Mouse (Mus musculus) hindbrain, embryonic 13.5 days (tissue): ENCODE results near the gene Slc25a29. TPM values are rescaled to one million over a fixed set of nuclear protein-coding genes. Genes with fewer than 3 reads are reported as not detected.
A peak's percentile ranks its signal among the peaks of the same experiment; 100 is the strongest.

Source experiments
- ATAC-seq: fragments of 200-750 bp; cut with Nextera tagmentation; 2 replicates; pipeline ENCODE4 v1.8.0; 2017; ENCODE audit warnings: moderate TSS enrichment; ENCODE audit not compliant: low FRiP score
- H3K27ac ChIP-seq: fragments of 300-500 bp; sonication (generic); 2 replicates; pipeline ENCODE4 v1.5.1; 2015; ENCODE audit warnings: inconsistent platforms, mild to moderate bottlenecking, moderate library complexity
- H3K27me3 ChIP-seq: fragments of 300-500 bp; sonication (generic); 2 replicates; pipeline ENCODE4 v1.6.1; 2015; ENCODE audit warnings: mild to moderate bottlenecking, inconsistent platforms
- H3K36me3 ChIP-seq: fragments of 300-500 bp; sonication (generic); 2 replicates; pipeline ENCODE4 v1.6.1; 2015; ENCODE audit warnings: mild to moderate bottlenecking, inconsistent platforms
- H3K4me1 ChIP-seq: fragments of 300-500 bp; sonication (generic); replicated peaks from 2 replicates; pipeline ENCODE4 v1.6.1; 2015; ENCODE audit warnings: inconsistent platforms
- H3K4me2 ChIP-seq: fragments of 300-500 bp; sonication (generic); 2 replicates; pipeline ENCODE4 v1.6.1; 2015; ENCODE audit warnings: inconsistent platforms, mild to moderate bottlenecking, moderate library complexity
- H3K4me3 ChIP-seq: fragments of 300-500 bp; sonication (generic); 2 replicates; pipeline ENCODE4 v1.5.1; 2015; ENCODE audit warnings: mild to moderate bottlenecking, inconsistent platforms
- H3K9ac ChIP-seq: fragments of 300-500 bp; sonication (generic); 2 replicates; pipeline ENCODE4 v1.6.1; 2015; ENCODE audit warnings: mild to moderate bottlenecking, inconsistent platforms
- H3K9me3 ChIP-seq: fragments of 300-500 bp; sonication (generic); 2 replicates; pipeline ENCODE4 v1.6.1; 2016; ENCODE audit warnings: inconsistent platforms
- WGBS: fragments of 180-500 bp; shearing (Covaris S2); methylation state at CpG from one replicate; pipeline ENCODE4 v1.1.7; 2015; 5-methylcytosine and 5-hydroxymethylcytosine counted together
- polyA plus RNA-seq: library from polyadenylated mRNA; unstranded; fragments of >200 nt; fragmentation: Nextera tagmentation; extraction: Ambion mirVana; gene quantifications from 2 replicates; pipeline ENCODE4 v1.2.1, GENCODE M21; 2015

Gene Slc25a29
- polyA plus RNA-seq, 1 experiment from 2014 or later, result 19.2 TPM

DNA sequence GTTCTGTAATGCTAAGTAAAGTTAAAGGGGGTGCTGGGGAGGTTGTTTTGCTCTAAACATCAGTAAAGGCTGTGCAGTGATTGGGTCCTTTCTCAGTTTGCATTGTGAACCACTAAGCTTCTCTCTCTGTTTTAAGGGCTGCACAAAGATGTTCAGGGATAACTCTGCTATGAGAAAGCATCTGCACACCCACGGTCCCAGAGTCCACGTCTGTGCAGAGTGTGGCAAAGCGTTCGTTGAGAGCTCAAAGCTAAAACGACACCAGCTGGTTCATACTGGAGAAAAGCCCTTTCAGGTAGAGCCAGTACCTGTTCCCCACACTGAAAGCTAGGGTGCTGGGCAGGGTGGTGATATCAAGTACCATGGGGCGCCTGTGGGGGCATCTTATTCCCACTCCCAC is 21.2 kb downstream of the Slc25a29 start:
- Histone ChIP-seq H3K9me3 (no peaks in the 10 kb centered on the region), H3K4me1 (peaks cover 8% of the 10 kb centered on the region; the same call in 1 of the 2 replicates), H3K4me3 (no peak overlapping the region), H3K27ac (no peak overlapping the region), H3K27me3 (no peaks in the 10 kb centered on the region), H3K9ac (no peak overlapping the region), H3K4me2 (no peak overlapping the region), H3K36me3 (peaks cover 32% of the 10 kb centered on the region)
- ATAC-seq, result no peak
- WGBS, result 94% methylated on average over 6 of the region's 6 CpGs

- Histone ChIP-seq H3K27me3 (no peaks in the 10 kb centered on the region), H3K36me3 (peaks cover 32% of the 10 kb centered on the region), H3K9me3 (no peaks in the 10 kb centered on the region), H3K4me1 (peaks cover 13% of the 10 kb centered on the region; the same call in 1 of the 2 replicates), H3K27ac (no peak overlapping the region), H3K4me2 (no peak overlapping the region), H3K9ac (no peak overlapping the region), H3K4me3 (no peak overlapping the region)
- WGBS, result 88% methylated on average over 6 of the region's 6 CpGs
- ATAC-seq, result no peak
Measured at GRCm38 (mm10) chr12:108812463-108812862, 23.2 kb downstream of the Slc25a29 start.

DNA sequence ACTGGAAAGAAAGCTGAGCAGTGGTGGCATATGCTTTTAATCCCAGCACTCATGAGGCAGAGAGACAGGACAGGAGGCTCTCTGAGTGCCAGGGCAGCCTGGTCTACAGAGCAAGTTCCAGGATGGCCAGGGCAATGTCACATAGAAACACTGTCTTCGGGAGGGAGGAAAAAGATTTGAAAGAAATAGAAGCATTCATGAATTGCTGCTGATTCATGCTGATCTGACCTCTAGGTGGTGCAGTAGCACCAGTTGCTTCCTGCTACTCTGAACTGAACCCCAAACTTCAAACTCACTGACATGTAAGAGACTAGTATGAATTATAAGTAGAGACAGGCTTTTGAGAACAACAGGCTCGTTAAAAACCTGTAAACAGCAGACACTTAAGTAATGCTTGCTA is 24.6 kb downstream of the Slc25a29 start:
- H3K36me3 ChIP-seq, result peaks cover 32% of the 10 kb centered on the region
- H3K4me3 ChIP-seq, result no peak overlapping the region
- no peaks in the 10 kb centered on the region for H3K9me3 ChIP-seq
- ATAC-seq, result no peak
- H3K27me3 ChIP-seq, result no peaks in the 10 kb centered on the region
- H3K9ac ChIP-seq, result no peak overlapping the region
- H3K27ac ChIP-seq, result no peak overlapping the region
- no peak overlapping the region for H3K4me2 ChIP-seq
- H3K4me1 ChIP-seq, result peaks cover 13% of the 10 kb centered on the region
- 56% methylated on average over 2 of the region's 2 CpGs for WGBS

DNA sequence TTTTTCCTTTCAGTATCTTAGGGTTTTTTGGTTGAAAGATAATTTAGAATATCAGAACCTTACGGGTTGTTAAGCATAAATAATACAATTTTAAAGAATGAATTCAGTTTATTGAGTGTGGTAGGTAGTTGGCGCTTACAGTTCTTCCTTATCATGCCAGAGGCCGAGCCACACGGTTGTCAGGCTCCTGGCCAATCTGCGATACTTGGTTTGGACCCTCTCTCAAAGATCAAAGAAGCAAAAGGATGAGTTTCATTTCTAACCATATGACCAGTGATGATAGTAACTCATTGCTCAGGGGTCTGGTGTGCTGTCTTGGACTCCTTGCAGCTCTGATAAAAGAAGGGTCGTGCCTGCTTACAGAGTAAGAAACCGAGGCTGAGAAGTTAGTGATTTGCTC is 25.4 kb downstream of the Slc25a29 start:
- Histone ChIP-seq H3K4me1 (peaks cover 17% of the 10 kb centered on the region), H3K9me3 (no peaks in the 10 kb centered on the region), H3K27me3 (no peaks in the 10 kb centered on the region), H3K36me3 (peaks cover 29% of the 10 kb centered on the region), H3K27ac (no peak overlapping the region), H3K9ac (no peak overlapping the region), H3K4me2 (no peak overlapping the region), H3K4me3 (no peak overlapping the region)
- 91% methylated on average over 7 of the region's 7 CpGs for WGBS
- no peak for ATAC-seq

- ATAC-seq, result no peak
- Histone ChIP-seq H3K4me2 (no peak overlapping the region), H3K9me3 (no peaks in the 10 kb centered on the region), H3K36me3 (peaks cover 26% of the 10 kb centered on the region), H3K4me3 (no peak overlapping the region), H3K9ac (no peak overlapping the region), H3K27me3 (no peaks in the 10 kb centered on the region), H3K4me1 (peaks cover 17% of the 10 kb centered on the region), H3K27ac (no peak overlapping the region)
- 85% methylated on average over 1 of the region's 1 CpGs for WGBS
Measured at GRCm38 (mm10) chr12:108809771-108810170, 25.9 kb downstream of the Slc25a29 start.

GRCm38 (mm10) chr12:108808465-108808864 is 27.2 kb downstream of the Slc25a29 start:
- H3K27me3 ChIP-seq, result no peaks in the 10 kb centered on the region
- H3K27ac ChIP-seq, result no peak overlapping the region
- H3K4me2 ChIP-seq, result no peak overlapping the region
- 86% methylated on average over 2 of the region's 2 CpGs for WGBS
- no peak overlapping the region for H3K4me3 ChIP-seq
- no peak overlapping the region for H3K9ac ChIP-seq
- H3K36me3 ChIP-seq, result peaks cover 21% of the 10 kb centered on the region
- H3K9me3 ChIP-seq, result no peaks in the 10 kb centered on the region
- peaks cover 25% of the 10 kb centered on the region for H3K4me1 ChIP-seq
- no peak for ATAC-seq

DNA sequence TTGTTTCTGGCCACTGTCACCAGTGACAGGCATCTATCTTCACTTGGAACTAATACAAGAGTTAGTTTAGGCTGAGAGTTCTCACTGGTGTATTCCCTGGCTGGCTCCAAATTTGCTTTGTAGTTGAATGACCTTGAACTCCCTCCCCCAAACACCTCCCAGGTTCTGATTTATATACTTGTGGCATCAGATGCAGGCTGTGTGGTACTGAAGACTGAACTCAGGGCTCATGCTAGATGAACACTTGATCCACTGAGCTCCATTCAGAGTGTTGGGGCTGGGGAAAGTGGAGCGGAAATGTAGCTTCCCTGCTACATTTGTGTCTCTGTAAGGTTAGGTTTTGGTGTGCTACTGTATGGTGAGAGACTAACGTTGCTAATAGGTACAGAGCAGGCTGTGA is 31.3 kb downstream of the Slc25a29 start:
- H3K4me2 ChIP-seq, result no peak overlapping the region
- H3K27me3 ChIP-seq, result no peaks in the 10 kb centered on the region
- peaks cover 47% of the 10 kb centered on the region for H3K4me1 ChIP-seq
- peaks cover 19% of the 10 kb centered on the region for H3K36me3 ChIP-seq
- ATAC-seq, result no peak
- no peak overlapping the region for H3K4me3 ChIP-seq
- H3K9me3 ChIP-seq, result no peaks in the 10 kb centered on the region
- 88% methylated on average over 2 of the region's 2 CpGs for WGBS
- H3K9ac ChIP-seq, result no peak overlapping the region
- no peak overlapping the region for H3K27ac ChIP-seq

DNA sequence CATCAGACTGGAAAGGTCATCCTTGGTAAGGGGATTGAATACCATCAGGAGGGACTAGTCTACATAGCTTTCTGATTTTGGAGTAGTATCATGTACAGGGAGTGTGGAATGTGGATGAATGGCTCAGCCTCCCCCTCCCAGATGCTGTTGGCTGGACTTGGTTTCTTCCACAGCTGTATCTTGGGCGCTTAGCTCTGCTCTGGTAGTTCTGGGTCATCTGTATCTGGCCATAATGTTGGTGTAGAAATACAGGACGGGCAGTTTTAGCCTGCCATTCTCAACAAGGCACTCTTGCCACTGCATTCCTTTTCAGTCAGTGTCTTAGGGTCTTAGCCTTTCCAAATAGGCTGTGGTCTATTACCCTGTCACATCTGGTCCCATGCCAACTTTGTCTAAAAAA is 34.1 kb downstream of the Slc25a29 start:
- Histone ChIP-seq H3K4me1 (peaks cover 61% of the 10 kb centered on the region), H3K4me2 (no peak overlapping the region), H3K9ac (no peak overlapping the region), H3K27ac (no peak overlapping the region), H3K9me3 (no peaks in the 10 kb centered on the region), H3K36me3 (peaks cover 3% of the 10 kb centered on the region), H3K4me3 (no peak overlapping the region), H3K27me3 (no peaks in the 10 kb centered on the region)
- ATAC-seq, result no peak
- 78% methylated on average over 2 of the region's 2 CpGs for WGBS

DNA sequence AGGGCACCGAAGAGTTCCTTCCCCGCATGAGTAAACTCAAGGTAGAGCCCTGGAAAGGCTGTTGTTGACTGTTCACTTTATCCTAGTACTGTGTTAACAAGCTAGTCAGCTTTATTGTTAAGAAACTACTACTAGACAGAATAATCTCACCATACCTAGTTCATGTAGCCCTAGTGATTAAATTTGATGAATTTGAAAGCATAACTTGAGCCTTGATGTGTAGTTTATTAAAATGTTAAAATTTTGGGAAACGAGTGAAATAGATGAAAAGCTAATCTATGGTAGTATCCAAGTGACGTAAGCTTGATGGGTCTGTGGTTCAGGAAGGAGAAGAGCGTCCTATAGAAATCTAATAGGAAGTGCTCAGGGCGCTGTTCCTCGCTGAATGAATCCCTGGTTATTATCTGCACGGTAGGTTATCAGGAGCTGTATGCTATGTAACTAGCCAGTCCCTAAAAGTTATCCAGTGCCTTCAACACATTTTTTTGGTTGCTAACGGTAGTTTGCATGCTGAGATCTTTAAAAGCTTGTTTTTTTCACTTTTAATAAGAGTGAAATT is 40.6 kb downstream of the Slc25a29 start:
- Histone ChIP-seq H3K27ac (peak overlapping the region; percentile 99), H3K9ac (peak overlapping the region; percentile 95), H3K9me3 (no peaks in the 10 kb centered on the region), H3K36me3 (no peaks in the 10 kb centered on the region), H3K27me3 (no peaks in the 10 kb centered on the region), H3K4me3 (peak overlapping the region; percentile 99), H3K4me2 (peak overlapping the region; percentile 68), H3K4me1 (peaks cover 56% of the 10 kb centered on the region)
- WGBS, result 19% methylated on average over 9 of the region's 9 CpGs
- no peak for ATAC-seq

DNA sequence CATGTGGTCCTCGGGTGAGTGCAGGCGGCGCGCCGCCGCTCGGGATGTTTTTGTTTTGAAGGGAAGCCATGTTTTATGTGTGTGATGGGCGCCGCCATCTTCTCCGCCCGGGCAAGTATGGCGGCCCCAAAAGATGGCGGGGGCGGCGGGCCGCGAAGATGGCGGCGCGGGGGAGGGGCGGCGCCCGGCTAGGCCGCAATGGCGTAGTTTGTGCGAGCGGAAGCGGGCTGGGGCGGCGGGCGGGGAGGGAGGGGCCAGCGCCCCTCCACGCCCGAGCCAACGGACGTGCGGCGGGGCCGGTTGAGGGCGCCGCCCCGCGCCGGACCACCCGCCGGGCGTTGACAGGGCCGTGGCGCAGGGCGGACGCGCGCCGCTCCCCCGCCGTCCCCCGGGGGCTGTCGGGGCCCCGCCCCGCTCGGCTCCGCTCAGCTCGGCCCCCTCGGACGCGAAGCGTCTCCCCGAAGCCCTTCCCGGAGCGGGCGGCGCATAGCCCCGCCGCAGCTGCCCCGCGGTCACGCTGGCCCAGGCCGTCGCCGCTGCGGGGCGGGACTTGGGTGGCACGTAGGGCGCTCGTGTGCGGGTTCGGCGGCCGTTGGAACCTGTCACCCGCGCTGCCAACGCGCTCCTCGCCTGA is 41.5 kb downstream of the Slc25a29 start:
- Histone ChIP-seq H3K4me1 (peaks cover 53% of the 10 kb centered on the region), H3K4me2 (peak overlapping the region; percentile 68), H3K9me3 (no peaks in the 10 kb centered on the region)

GRCm38 (mm10) chr12:108793453-108793941 is 42.2 kb downstream of the Slc25a29 start:
- no peaks in the 10 kb centered on the region for H3K36me3 ChIP-seq
- WGBS, result under 1% methylated on average over 51 of the region's 71 CpGs
- H3K4me2 ChIP-seq, result peak overlapping the region; percentile 68
- H3K4me1 ChIP-seq, result peaks cover 47% of the 10 kb centered on the region
- peak overlapping the region; percentile 99 for H3K27ac ChIP-seq
- peak overlapping the region; percentile 95 for H3K9ac ChIP-seq
- no peaks in the 10 kb centered on the region for H3K9me3 ChIP-seq
- peak; percentile 6; the same call in 1 of the 2 replicates for ATAC-seq
- peak overlapping the region; percentile 99 for H3K4me3 ChIP-seq
- H3K27me3 ChIP-seq, result no peaks in the 10 kb centered on the region

More for the DNA sequence above, 41.5 kb downstream of the Slc25a29 start:
- H3K4me3 ChIP-seq, result peak overlapping the region; percentile 99
- H3K9ac ChIP-seq, result peak overlapping the region; percentile 95
- H3K36me3 ChIP-seq, result no peaks in the 10 kb centered on the region
- no peaks in the 10 kb centered on the region for H3K27me3 ChIP-seq
- ATAC-seq, result peak; percentile 71
- peak overlapping the region; percentile 99 for H3K27ac ChIP-seq
- WGBS, result under 1% methylated on average over 64 of the region's 94 CpGs

DNA sequence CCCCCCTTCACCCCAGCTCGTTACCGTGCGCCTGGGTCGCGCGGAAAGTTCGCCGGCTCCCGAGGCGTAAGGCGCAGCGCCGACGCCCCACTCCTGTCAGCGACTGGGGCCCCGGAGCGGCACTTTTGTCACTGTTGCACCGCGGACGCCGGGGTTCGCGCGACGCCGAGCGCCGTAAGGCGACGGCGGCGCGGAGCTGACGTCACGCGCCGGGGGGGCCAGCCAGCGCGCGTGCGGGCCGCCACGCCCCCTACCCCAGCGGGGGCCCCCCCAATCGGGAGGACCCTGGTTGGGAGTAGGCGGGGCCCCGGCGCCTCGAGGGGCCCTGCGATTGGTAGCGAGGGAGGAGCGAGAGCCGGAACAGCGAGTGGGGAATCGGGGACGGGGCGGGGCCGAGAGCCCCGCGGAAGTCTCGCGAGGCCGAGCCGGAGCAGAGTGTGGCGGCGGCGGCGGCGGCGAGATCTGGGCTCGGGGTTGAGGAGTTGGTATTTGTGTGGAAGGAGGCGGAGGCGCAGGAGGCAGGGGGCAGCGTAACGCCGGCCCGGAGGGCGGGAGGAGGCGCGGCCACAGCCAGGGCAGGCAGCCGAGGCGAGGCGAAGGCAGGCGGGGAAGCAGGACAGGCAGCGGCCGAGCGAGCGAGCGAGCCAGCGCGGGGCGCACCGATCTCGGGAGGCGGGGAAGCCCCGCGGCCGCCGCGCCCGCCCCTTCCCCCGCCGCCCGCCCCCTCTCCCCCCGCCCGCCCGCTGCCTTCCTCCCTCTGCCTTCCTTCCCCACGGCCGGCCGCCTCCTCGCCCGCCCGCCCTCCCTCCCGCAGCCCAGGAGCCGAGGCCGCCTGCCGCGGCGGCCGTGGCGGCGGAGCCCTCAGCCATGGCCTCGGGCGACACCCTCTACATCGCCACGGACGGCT is 42.9 kb downstream of the Slc25a29 start, which contains the start of gene Yy1:
Gene Yy1, plus strand, starts transcription at position 428 of the 907 bp plus-strand sequence.
- H3K27ac ChIP-seq, result peak within 1 kb of the TSS; percentile 99
- H3K4me2 ChIP-seq, result peak within 1 kb of the TSS; percentile 68
- H3K9me3 ChIP-seq, result no peaks in the 10 kb centered on the region
- ATAC-seq, result peak; percentile 92
- H3K36me3 ChIP-seq, result no peaks in the 10 kb centered on the region
- peaks cover 42% of the 10 kb centered on the region for H3K4me1 ChIP-seq
- H3K4me3 ChIP-seq, result peak within 1 kb of the TSS; percentile 99
- no peaks in the 10 kb centered on the region for H3K27me3 ChIP-seq
- WGBS, result under 1% methylated on average over 86 of the region's 127 CpGs
- peak within 1 kb of the TSS; percentile 95 for H3K9ac ChIP-seq
